Mouse (Mus musculus): Measurements from ENCODE around the gene Efemp2. TPM values are rescaled to one million over a fixed set of nuclear protein-coding genes. Genes with fewer than 3 reads are reported as not detected.

Efemp2 gene
- polyA plus RNA-seq, 1 experiment from 2014 or later: 44.2 TPM

DNA sequence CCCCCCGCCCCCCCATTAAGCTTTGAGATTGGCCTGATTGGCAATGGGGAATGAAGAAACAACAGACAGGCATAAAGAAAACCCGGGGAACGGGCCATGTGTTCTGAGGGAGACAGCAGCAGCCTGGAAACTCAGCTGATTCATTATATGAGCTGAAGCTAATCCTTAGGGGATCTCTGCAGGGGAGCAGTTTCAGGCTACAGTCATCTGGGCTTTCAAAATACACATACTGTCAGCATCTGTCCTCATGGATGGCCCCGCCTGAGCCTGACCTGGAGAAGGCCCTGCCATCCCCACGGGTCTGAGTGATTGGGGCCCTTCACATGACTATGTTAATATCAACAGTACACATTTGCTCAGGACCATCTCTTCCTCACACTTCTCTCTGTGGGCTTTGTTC is 1.9 kb upstream of the Efemp2 start:
- peaks cover 20% of the 10 kb centered on the region for H3K4me1 ChIP-seq (ENCODE audit: control insufficient read depth, insufficient read depth, low read depth, low read length)
- no peak overlapping the region for H3K27ac ChIP-seq (ENCODE audit: low read depth, low read length)
- WGBS: 35% methylated on average over 5 of the region's 5 CpGs
- no peak for ATAC-seq
- no peak overlapping the region for H3K4me2 ChIP-seq (ENCODE audit: low read length)
- H3K4me3 ChIP-seq (ENCODE audit: low read length): no peak overlapping the region
- no peaks in the 10 kb centered on the region for H3K27me3 ChIP-seq (replicated peaks; ENCODE audit: control insufficient read depth, insufficient read depth, low read length)
- peaks cover 7% of the 10 kb centered on the region; the same call in 1 of the 2 replicates for H3K36me3 ChIP-seq (ENCODE audit: control insufficient read depth, insufficient read depth, low read length)
- no peak overlapping the region for H3K9ac ChIP-seq (ENCODE audit: low read depth, low read length)
- no peaks in the 10 kb centered on the region for H3K9me3 ChIP-seq (ENCODE audit: control insufficient read depth, low read length)

DNA sequence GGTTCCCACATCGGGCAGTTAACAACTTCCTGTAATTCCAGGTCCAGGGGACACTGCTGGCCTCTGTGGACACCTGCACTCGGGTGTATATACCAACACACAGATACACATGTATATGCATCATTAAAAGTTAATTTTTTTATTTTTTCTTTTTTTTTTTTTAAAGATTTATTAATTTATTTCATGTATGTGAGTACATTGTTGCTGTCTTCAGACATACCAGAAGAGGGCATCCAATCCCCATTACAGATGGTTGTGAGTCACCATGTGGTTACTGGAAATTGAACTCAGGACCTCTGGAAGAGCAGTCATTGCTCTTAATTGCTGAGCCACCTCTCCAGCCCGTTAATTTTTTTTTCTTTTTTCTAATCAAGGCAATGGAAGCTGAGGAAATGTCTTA is 897 bp upstream of the Efemp2 start:
- ATAC-seq: no peak

DNA sequence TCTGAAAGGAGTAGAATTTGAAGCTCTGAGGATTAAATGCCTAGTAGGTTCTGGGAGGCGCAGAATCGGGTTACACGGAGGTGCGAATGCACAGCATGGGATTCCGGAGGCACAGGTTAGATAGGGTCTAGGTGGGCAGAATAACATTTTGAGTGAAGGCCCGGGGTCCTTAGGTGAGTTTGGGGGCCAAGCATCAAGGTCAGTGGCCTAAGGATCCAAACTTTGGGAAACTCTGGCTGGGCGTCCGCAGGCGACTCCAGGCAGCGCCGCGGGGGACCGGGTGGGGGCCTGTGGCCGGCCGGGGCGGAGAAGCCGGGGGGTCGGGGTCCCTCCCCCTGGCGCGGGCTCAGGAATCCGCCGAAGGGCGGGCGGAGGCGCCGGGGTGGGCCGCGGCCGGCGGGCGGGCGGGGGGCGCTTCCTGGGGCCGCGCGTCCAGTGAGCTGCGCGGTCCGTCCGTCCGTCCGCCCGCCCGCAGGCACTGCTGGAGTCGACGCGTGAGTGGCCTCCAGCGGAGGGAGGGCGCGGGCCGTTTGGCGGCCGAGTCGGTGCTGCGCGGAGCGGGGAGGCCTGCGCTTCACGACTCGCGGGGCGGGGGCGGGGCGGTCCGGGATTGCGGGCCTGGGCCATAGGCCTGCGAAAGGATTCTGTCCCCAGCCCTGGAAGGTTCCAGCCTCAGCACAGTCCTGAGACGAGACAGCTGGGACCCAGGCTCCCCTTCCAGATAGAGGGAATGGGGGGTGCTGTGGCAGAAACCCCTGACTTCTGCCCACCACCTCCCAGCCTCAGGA is 721 bp downstream of the Efemp2 start:
- Histone ChIP-seq H3K4me1 (ENCODE audit: control insufficient read depth, insufficient read depth, low read depth, low read length) (peaks cover 20% of the 10 kb centered on the region), H3K27ac (ENCODE audit: low read depth, low read length) (peak overlapping the region; percentile 72), H3K9ac (ENCODE audit: low read depth, low read length) (peak overlapping the region; percentile 85), H3K27me3 (replicated peaks; ENCODE audit: control insufficient read depth, insufficient read depth, low read length) (no peaks in the 10 kb centered on the region), H3K4me2 (ENCODE audit: low read length) (peak overlapping the region; percentile 99), H3K4me3 (ENCODE audit: low read length) (peak overlapping the region; percentile 67), H3K36me3 (ENCODE audit: control insufficient read depth, insufficient read depth, low read length) (no peaks in the 10 kb centered on the region), H3K9me3 (ENCODE audit: control insufficient read depth, low read length) (no peaks in the 10 kb centered on the region)
- WGBS: under 1% methylated on average over 31 of the region's 68 CpGs
- peak; percentile 70 for ATAC-seq

More for the DNA sequence above, 897 bp upstream of the Efemp2 start:
- H3K9ac ChIP-seq (ENCODE audit: low read depth, low read length): no peak overlapping the region
- H3K4me2 ChIP-seq (ENCODE audit: low read length): no peak overlapping the region
- H3K27ac ChIP-seq (ENCODE audit: low read depth, low read length): no peak overlapping the region
- H3K4me3 ChIP-seq (ENCODE audit: low read length): no peak overlapping the region
- WGBS: 81% methylated on average over 3 of the region's 3 CpGs
- peaks cover 20% of the 10 kb centered on the region for H3K4me1 ChIP-seq (ENCODE audit: control insufficient read depth, insufficient read depth, low read depth, low read length)
- no peaks in the 10 kb centered on the region for H3K9me3 ChIP-seq (ENCODE audit: control insufficient read depth, low read length)
- no peaks in the 10 kb centered on the region for H3K27me3 ChIP-seq (replicated peaks; ENCODE audit: control insufficient read depth, insufficient read depth, low read length)
- H3K36me3 ChIP-seq (ENCODE audit: control insufficient read depth, insufficient read depth, low read length): no peaks in the 10 kb centered on the region

DNA sequence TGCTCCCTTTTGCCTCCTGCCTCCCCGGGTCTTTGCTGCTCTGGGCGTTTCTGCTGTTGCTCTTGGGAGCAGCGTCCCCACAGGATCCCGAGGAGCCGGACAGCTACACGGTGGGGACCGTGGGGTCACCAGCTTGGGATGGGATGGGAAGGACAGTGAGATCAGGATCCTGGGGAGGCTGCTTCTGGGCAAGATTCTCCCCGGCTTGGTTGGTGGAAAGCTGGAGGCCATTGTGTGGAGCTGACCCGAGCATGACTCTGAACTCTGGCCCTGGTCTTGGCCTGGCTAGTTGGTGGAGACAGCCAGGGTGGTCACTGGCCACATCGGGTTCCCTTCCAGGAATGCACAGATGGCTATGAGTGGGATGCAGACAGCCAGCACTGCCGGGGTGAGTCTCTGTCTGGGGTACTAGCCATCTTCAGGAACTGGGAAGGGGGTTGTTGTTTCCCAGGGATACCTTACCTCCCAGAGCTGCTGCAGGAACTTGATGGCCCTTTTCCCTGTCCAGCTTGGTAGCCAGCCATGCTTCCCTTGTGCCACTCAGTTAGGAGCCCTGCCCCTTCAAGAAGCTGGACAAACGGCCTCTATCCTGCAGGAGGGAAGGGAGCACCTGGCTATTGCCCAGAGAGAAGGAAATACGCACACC is 1.4 kb downstream of the Efemp2 start:
- H3K9me3 ChIP-seq (ENCODE audit: control insufficient read depth, low read length): no peaks in the 10 kb centered on the region
- ATAC-seq: no peak; the same call in none of the 2 replicates
- 17% methylated on average over 13 of the region's 13 CpGs for WGBS

DNA sequence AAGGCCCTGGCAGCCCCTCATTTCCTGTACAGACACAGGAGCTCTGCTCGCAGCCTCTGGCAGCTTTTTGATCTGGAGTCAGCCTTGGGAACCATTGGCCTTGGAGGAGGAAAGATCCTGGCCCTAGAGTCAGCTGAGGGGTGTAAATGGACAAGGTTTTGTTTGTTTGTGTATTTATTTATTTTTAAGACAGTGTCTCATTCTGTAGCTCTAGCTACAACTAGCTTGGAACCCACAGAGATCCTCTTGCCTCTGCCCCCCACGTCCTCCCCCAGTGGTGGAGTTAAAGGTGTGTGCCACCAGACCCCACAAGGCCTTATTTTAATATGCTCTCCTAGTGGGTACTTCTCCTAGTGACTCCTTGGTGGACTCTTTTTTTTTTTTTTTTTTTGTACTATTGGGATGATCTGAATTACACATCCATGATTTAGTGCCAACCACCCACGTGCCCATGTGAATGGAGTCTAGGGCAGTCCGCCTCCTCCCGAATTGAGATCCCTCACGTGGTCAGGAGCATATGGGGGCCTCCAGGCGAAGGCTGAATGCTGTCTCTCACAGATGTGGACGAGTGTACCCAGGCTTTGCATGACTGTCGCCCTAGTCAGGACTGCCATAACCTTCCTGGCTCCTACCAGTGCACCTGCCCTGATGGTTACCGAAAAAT is 3.4 kb downstream of the Efemp2 start:
- no peak overlapping the region for H3K9ac ChIP-seq (ENCODE audit: low read depth, low read length)
- H3K4me3 ChIP-seq (ENCODE audit: low read length): no peak overlapping the region
- no peaks in the 10 kb centered on the region; the same call in 1 of the 2 replicates for H3K36me3 ChIP-seq (ENCODE audit: control insufficient read depth, insufficient read depth, low read length)
- no peaks in the 10 kb centered on the region for H3K27me3 ChIP-seq (replicated peaks; ENCODE audit: control insufficient read depth, insufficient read depth, low read length)
- peaks cover 20% of the 10 kb centered on the region for H3K4me1 ChIP-seq (ENCODE audit: control insufficient read depth, insufficient read depth, low read depth, low read length)
- no peak overlapping the region for H3K27ac ChIP-seq (ENCODE audit: low read depth, low read length)
- no peak for ATAC-seq
- no peaks in the 10 kb centered on the region for H3K9me3 ChIP-seq (ENCODE audit: control insufficient read depth, low read length)
- 84% methylated on average over 10 of the region's 10 CpGs for WGBS
- no peak overlapping the region for H3K4me2 ChIP-seq (ENCODE audit: low read length)

More for the DNA sequence above, 1.4 kb downstream of the Efemp2 start:
- H3K4me2 ChIP-seq (ENCODE audit: low read length): peak overlapping the region; percentile 99
- H3K9ac ChIP-seq (ENCODE audit: low read depth, low read length): peak overlapping the region; percentile 85
- peak overlapping the region; percentile 67 for H3K4me3 ChIP-seq (ENCODE audit: low read length)
- H3K4me1 ChIP-seq (ENCODE audit: control insufficient read depth, insufficient read depth, low read depth, low read length): peaks cover 20% of the 10 kb centered on the region
- H3K36me3 ChIP-seq (ENCODE audit: control insufficient read depth, insufficient read depth, low read length): no peaks in the 10 kb centered on the region
- H3K27me3 ChIP-seq (replicated peaks; ENCODE audit: control insufficient read depth, insufficient read depth, low read length): no peaks in the 10 kb centered on the region
- peak overlapping the region; percentile 72 for H3K27ac ChIP-seq (ENCODE audit: low read depth, low read length)

DNA sequence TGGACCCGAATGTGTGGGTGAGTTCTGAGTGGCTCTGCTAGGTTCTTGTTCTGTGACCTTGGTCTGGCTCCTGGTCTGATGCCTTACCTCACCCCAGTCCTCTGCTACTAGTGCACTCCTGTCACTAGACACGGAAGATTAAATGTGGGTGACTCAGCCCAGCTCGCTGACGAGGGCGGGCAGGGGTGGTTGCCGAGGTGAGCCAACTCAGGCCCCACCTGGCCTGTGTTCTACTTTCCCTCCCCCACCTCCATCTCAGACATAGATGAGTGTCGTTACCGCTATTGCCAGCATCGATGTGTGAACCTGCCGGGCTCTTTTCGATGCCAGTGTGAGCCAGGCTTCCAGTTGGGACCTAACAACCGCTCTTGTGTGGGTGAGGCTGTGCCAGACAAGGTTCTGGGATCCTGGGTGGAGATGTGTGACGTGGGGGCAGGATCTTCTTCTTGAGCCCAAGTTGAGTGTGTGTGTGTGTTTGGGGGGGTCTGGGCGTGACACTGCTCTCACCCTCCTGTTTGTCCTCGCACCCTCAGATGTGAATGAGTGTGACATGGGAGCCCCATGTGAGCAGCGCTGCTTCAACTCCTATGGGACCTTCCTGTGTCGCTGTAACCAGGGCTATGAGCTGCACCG is 4.0 kb downstream of the Efemp2 start:
- ATAC-seq: no peak
- H3K27ac ChIP-seq (ENCODE audit: low read depth, low read length): no peak overlapping the region
- no peak overlapping the region for H3K4me2 ChIP-seq (ENCODE audit: low read length)
- WGBS: 89% methylated on average over 18 of the region's 18 CpGs
- no peak overlapping the region for H3K4me3 ChIP-seq (ENCODE audit: low read length)
- no peaks in the 10 kb centered on the region for H3K9me3 ChIP-seq (ENCODE audit: control insufficient read depth, low read length)
- H3K9ac ChIP-seq (ENCODE audit: low read depth, low read length): no peak overlapping the region
- H3K4me1 ChIP-seq (ENCODE audit: control insufficient read depth, insufficient read depth, low read depth, low read length): peaks cover 20% of the 10 kb centered on the region
- peaks cover under 1% of the 10 kb centered on the region; the same call in 1 of the 2 replicates for H3K36me3 ChIP-seq (ENCODE audit: control insufficient read depth, insufficient read depth, low read length)
- no peaks in the 10 kb centered on the region for H3K27me3 ChIP-seq (replicated peaks; ENCODE audit: control insufficient read depth, insufficient read depth, low read length)

DNA sequence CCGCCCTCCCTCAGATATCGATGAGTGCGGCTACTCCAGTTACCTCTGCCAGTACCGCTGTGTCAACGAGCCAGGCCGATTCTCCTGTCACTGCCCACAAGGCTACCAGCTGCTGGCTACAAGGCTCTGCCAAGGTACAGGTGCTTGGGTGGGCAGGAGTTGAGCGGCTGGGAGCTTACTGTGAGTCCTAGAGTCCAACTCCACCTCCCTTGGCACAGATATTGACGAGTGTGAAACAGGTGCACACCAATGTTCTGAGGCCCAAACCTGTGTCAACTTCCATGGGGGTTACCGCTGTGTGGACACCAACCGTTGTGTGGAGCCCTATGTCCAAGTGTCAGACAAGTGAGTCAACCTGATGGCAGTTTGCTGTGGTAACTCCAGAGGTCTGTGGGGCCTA is 6.3 kb downstream of the Efemp2 start:
- no peak overlapping the region for H3K27ac ChIP-seq (ENCODE audit: low read depth, low read length)
- no peaks in the 10 kb centered on the region for H3K9me3 ChIP-seq (ENCODE audit: control insufficient read depth, low read length)
- H3K36me3 ChIP-seq (ENCODE audit: control insufficient read depth, insufficient read depth, low read length): peaks cover 12% of the 10 kb centered on the region
- ATAC-seq: no peak
- no peak overlapping the region for H3K4me2 ChIP-seq (ENCODE audit: low read length)
- H3K4me1 ChIP-seq (ENCODE audit: control insufficient read depth, insufficient read depth, low read depth, low read length): peaks cover 12% of the 10 kb centered on the region
- no peaks in the 10 kb centered on the region for H3K27me3 ChIP-seq (replicated peaks; ENCODE audit: control insufficient read depth, insufficient read depth, low read length)
- no peak overlapping the region for H3K9ac ChIP-seq (ENCODE audit: low read depth, low read length)
- 94% methylated on average over 10 of the region's 10 CpGs for WGBS
- H3K4me3 ChIP-seq (ENCODE audit: low read length): no peak overlapping the region

DNA sequence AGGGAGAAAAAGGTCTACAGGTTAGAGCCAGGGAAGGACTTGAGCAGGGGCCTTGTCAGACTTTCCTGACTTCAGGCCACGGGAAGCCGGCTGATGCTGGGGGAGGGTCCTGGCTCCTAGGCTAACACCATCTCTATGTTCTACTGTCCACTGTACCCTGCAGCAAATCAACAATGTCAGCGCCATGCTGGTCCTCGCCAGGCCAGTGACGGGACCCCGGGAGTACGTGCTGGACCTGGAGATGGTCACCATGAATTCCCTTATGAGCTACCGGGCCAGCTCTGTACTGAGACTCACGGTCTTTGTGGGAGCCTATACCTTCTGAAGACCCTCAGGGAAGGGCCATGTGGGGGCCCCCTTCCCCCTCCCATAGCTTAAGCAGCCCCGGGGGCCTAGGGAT is 7.6 kb downstream of the Efemp2 start:
- Histone ChIP-seq H3K9me3 (ENCODE audit: control insufficient read depth, low read length) (no peaks in the 10 kb centered on the region), H3K27me3 (replicated peaks; ENCODE audit: control insufficient read depth, insufficient read depth, low read length) (no peaks in the 10 kb centered on the region), H3K4me1 (ENCODE audit: control insufficient read depth, insufficient read depth, low read depth, low read length) (no peaks in the 10 kb centered on the region), H3K9ac (ENCODE audit: low read depth, low read length) (no peak overlapping the region), H3K27ac (ENCODE audit: low read depth, low read length) (no peak overlapping the region), H3K4me3 (ENCODE audit: low read length) (no peak overlapping the region), H3K4me2 (ENCODE audit: low read length) (no peak overlapping the region), H3K36me3 (ENCODE audit: control insufficient read depth, insufficient read depth, low read length) (peaks cover 21% of the 10 kb centered on the region)
- WGBS: 92% methylated on average over 10 of the region's 10 CpGs
- ATAC-seq: no peak

Data from hindbrain, embryonic 16.5 days (tissue).